Mouse (Mus musculus) limb, embryonic 14.5 days (tissue): ENCODE measurements at regions not wholly inside any gene's neighbourhood (a gene's known extent, or its start where the extent isn't known, plus 50 kb on each side); places are given as distances from the start of the nearest gene placed in this dataset.

ENCODE experiments used
- ATAC-seq: fragments of 200-750 bp; cut with Nextera tagmentation; 2 replicates; pipeline ENCODE4 v1.8.0; 2017; ENCODE audit warnings: low read depth, moderate number of reproducible peaks, moderate TSS enrichment; ENCODE audit not compliant: low FRiP score
- DNase-seq: peaks from one replicate; pipeline ENCODE4 v3.0.0-alpha.2; 2015; ENCODE audit warnings: low spot score
- H3K27ac ChIP-seq: fragments of 300-500 bp; sonication (generic); replicated peaks from 2 replicates; pipeline ENCODE4 v1.5.1; 2014; ENCODE audit warnings: low read depth, mild to moderate bottlenecking, low read length, moderate library complexity, mixed read lengths
- H3K27me3 ChIP-seq: fragments of 300-500 bp; sonication (generic); 2 replicates; pipeline ENCODE4 v1.6.1; 2014; ENCODE audit warnings: low read length, mixed read lengths; ENCODE audit not compliant: control insufficient read depth, insufficient read depth
- H3K36me3 ChIP-seq: fragments of 300-500 bp; sonication (generic); 2 replicates; pipeline ENCODE4 v1.6.1; 2014; ENCODE audit warnings: mild to moderate bottlenecking, low read length, moderate library complexity, mixed read lengths; ENCODE audit not compliant: control insufficient read depth, insufficient read depth
- H3K4me1 ChIP-seq: fragments of 300-500 bp; sonication (generic); 2 replicates; pipeline ENCODE4 v1.6.1; 2014; ENCODE audit warnings: antibody characterized with exemption, low read length, mixed read lengths; ENCODE audit not compliant: control insufficient read depth, insufficient read depth
- H3K4me2 ChIP-seq: fragments of 300-500 bp; sonication (generic); replicated peaks from 2 replicates; pipeline ENCODE4 v1.6.1; 2014; ENCODE audit warnings: low read depth, mild to moderate bottlenecking, low read length, moderate library complexity; ENCODE audit not compliant: severe bottlenecking
- H3K4me3 ChIP-seq: fragments of 300-500 bp; sonication (generic); replicated peaks from 2 replicates; pipeline ENCODE4 v1.5.1; 2014; ENCODE audit warnings: low read length
- H3K9ac ChIP-seq: fragments of 300-500 bp; sonication (generic); 2 replicates; pipeline ENCODE4 v1.6.1; 2014; ENCODE audit warnings: mild to moderate bottlenecking, low read depth, low read length, moderate library complexity; ENCODE audit not compliant: severe bottlenecking
- H3K9me3 ChIP-seq: fragments of 300-500 bp; sonication (generic); 2 replicates; pipeline ENCODE4 v1.6.1; 2016; ENCODE audit warnings: low read length; ENCODE audit not compliant: control insufficient read depth
- POLR2A ChIP-seq: fragments of 200-500 bp; IDR thresholded peaks from 2 replicates; pipeline ENCODE4 v1.8.0; 2012; ENCODE audit warnings: inconsistent platforms, mild to moderate bottlenecking, moderate library complexity, borderline replicate concordance; ENCODE audit not compliant: insufficient read depth, insufficient read length; ENCODE audit errors: extremely low read depth
- WGBS: fragments of 180-500 bp; shearing (Covaris S2); extraction: QIAGEN DNeasy Blood & Tissue Kit; methylation state at CpG from one replicate; pipeline ENCODE4 v1.1.7; 2014; 5-methylcytosine and 5-hydroxymethylcytosine counted together

DNA sequence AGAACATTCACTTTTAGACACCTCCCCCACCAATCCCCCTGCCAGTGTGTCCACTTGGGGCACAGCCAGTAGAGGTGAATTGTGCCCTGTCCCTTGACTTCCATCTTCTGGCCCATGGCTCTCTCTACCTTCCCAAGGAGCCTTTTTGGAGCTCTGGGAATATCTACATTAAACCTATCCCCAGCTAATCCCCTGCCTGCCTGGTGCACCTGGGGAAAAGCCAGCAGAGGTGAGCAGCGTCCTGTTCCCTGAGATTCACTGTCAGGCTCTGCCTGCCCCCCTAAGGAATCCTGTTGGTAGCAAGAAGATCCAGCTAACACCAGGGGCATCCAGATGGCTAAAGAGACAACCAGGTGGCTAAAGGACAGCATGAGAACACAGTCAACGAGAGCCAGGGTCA is 93.6 kb upstream of the Srsf6 start:
- H3K9me3 ChIP-seq = no peaks in the 10 kb centered on the region
- TF ChIP-seq POLR2A = no peak
- no peak overlapping the region for H3K9ac ChIP-seq
- H3K27ac ChIP-seq = no peak overlapping the region
- H3K4me3 ChIP-seq = no peak overlapping the region
- no peaks in the 10 kb centered on the region for H3K36me3 ChIP-seq
- ATAC-seq (no peak), DNase-seq (no peak)
- H3K4me1 ChIP-seq = no peaks in the 10 kb centered on the region
- no peak overlapping the region for H3K4me2 ChIP-seq
- WGBS = 49% methylated on average over 2 of the region's 2 CpGs
- no peaks in the 10 kb centered on the region for H3K27me3 ChIP-seq

DNA sequence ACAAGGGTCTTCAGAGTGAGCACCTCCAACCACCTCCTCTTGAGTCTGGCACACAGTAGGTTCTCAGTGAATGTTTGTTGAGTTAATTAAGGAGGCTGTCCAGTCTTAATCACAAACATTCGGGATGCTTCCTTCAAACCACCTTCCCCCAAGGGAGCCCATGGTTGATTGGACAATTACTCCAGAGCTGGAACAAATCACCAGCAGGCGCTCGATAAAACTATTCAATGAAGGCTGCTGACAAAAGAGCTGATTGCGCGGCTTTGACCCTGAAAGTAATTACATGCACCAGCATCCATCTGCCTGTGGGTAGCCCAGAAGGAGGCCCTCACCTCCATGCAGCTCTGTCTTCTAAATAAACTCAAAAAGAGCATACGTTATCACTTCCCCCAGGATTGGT is 97.6 kb upstream of the Srsf6 start:
- no peak overlapping the region for H3K27ac ChIP-seq
- H3K4me1 ChIP-seq = no peaks in the 10 kb centered on the region
- H3K27me3 ChIP-seq = no peaks in the 10 kb centered on the region
- no peaks in the 10 kb centered on the region for H3K36me3 ChIP-seq
- no peak for TF ChIP-seq POLR2A
- WGBS = 79% methylated on average over 6 of the region's 6 CpGs
- no peak for ATAC-seq
- H3K4me3 ChIP-seq = no peak overlapping the region
- no peaks in the 10 kb centered on the region for H3K9me3 ChIP-seq
- no peak for DNase-seq
- H3K4me2 ChIP-seq = no peak overlapping the region
- H3K9ac ChIP-seq = no peak overlapping the region

DNA sequence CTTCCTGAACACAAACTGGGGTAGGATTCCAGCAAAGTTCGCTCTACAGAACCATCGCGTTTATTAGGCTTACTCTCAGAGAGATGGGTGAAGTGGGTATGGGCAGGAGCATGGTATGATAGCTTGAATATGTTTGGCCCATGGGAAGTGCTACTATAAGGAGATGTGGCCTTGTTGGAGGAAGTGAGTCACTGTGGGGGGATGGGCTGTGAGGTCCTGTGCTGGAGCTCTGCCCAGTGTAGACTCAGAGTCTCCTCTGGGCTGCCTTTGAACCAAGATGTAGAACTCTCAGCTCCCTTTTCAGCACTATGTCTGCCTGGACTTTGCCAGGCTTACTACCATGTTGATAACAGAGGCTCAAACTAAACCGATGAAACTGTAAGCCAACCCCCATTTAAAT is 112.5 kb upstream of the Srsf6 start:
- Histone ChIP-seq H3K27ac (no peak overlapping the region), H3K4me1 (no peaks in the 10 kb centered on the region), H3K9me3 (no peaks in the 10 kb centered on the region), H3K4me3 (no peak overlapping the region), H3K36me3 (no peaks in the 10 kb centered on the region), H3K4me2 (no peak overlapping the region), H3K27me3 (no peaks in the 10 kb centered on the region), H3K9ac (no peak overlapping the region)
- WGBS = 94% methylated on average over 4 of the region's 4 CpGs
- no peak for TF ChIP-seq POLR2A
- ATAC-seq (no peak), DNase-seq (no peak)

DNA sequence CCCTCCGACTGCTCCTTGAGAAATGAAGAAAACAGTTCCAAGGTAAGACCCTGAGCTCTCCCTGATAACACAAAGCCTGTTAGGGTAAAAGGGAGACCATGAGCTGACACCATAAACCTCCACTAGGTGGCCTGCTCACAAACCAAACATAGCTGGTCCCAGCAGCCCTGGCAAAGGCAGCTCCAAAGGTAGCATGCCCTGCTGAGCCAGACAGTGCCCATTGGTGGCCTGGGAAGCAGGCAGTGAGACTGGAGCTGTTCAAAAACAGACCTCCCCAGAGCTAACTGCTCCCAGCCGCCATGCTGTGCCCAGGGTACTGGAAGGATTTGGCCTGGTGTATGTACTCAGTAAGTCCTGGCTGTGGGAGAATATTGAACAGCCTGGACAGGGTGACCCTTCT is 117.1 kb upstream of the Srsf6 start:
- no peak for TF ChIP-seq POLR2A
- no peak for DNase-seq
- no peaks in the 10 kb centered on the region for H3K27me3 ChIP-seq
- WGBS = 51% methylated on average over 2 of the region's 2 CpGs
- no peaks in the 10 kb centered on the region for H3K9me3 ChIP-seq
- no peak overlapping the region for H3K9ac ChIP-seq
- H3K27ac ChIP-seq = no peak overlapping the region
- H3K4me1 ChIP-seq = no peaks in the 10 kb centered on the region
- ATAC-seq = no peak
- no peaks in the 10 kb centered on the region for H3K36me3 ChIP-seq
- no peak overlapping the region for H3K4me2 ChIP-seq
- no peak overlapping the region for H3K4me3 ChIP-seq

DNA sequence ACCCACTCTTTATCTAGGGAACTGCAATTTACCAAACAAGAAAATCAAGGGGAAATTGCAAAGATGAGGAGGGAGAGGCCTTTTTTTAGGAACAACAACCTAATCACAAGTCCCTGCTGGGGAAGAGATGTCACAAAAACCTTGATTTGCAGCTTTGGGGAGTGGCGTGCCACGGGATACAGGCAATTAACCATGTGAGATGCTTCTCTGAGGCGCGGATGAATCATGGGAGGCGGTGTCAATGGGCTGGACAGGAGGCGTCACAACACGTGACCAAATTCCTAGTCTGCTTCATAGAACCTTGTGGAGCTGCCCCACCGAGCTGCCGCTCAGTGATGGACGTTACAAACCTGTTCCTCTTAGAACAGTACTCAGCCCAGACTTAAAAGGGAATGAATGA is 123.6 kb upstream of the Srsf6 start:
- ATAC-seq (no peak), DNase-seq (no peak)
- 82% methylated on average over 10 of the region's 10 CpGs for WGBS
- Histone ChIP-seq H3K4me2 (no peak overlapping the region), H3K27me3 (no peaks in the 10 kb centered on the region), H3K9me3 (no peaks in the 10 kb centered on the region), H3K4me1 (no peaks in the 10 kb centered on the region), H3K4me3 (no peak overlapping the region), H3K36me3 (no peaks in the 10 kb centered on the region), H3K9ac (no peak overlapping the region), H3K27ac (no peak overlapping the region)
- TF ChIP-seq POLR2A = no peak

DNA sequence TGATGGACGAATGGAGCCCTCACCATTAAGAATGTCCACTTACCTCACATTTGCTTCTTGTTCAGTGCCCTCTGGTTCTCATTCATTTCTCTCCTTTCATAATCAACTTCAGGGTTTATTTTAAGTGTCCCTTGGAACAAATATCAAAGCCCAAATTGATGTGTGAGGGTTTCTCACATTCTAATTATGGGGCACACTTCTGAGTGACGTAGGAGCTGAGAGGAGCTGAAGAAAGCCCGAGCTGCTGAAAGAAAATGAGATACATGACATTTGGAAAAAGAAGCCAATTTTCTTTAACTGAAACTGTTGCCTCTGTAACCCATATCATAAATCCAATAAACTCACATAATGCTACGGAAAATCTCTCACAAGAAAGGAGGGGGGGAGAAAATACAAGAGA is 134.8 kb upstream of the Srsf6 start:
- no peak overlapping the region for H3K27ac ChIP-seq
- no peaks in the 10 kb centered on the region for H3K27me3 ChIP-seq
- no peak overlapping the region for H3K4me3 ChIP-seq
- no peaks in the 10 kb centered on the region for H3K9me3 ChIP-seq
- peaks cover 4% of the 10 kb centered on the region; the same call in 1 of the 2 replicates for H3K4me1 ChIP-seq
- 46% methylated on average over 4 of the region's 4 CpGs for WGBS
- H3K4me2 ChIP-seq = no peak overlapping the region
- no peak for TF ChIP-seq POLR2A
- no peak for DNase-seq
- no peaks in the 10 kb centered on the region for H3K36me3 ChIP-seq
- no peak overlapping the region for H3K9ac ChIP-seq
- ATAC-seq = no peak
